Mouse (Mus musculus) embryo, embryonic 10 days (tissue): Measurements from ENCODE around the gene Usp6nl.

Experiments
- DNase-seq: peaks from one replicate; pipeline ENCODE4 v3.0.0-alpha.2; 2015; ENCODE audit warnings: low spot score

Gene Usp6nl

DNA sequence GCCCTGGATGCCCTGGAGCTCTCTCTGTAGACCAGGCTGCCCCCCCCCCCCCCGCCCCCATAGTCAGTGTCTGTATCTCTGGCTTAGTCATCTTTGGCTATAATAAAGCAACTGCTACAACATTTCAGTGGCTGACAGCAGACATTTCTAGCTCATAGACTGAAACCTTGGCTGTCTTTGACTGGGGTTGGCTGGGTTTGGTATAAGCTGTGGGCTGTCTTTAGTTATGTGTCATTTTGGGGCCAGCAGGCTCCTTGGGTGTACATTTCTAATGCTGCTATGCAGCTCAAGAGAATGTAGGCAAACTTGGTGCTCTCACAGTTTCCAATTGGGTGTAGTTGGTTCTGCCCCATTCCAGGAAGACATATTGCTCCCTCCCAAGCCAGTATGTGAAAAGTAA is 11.1 kb downstream of the Usp6nl start:
- no peak for DNase-seq

DNA sequence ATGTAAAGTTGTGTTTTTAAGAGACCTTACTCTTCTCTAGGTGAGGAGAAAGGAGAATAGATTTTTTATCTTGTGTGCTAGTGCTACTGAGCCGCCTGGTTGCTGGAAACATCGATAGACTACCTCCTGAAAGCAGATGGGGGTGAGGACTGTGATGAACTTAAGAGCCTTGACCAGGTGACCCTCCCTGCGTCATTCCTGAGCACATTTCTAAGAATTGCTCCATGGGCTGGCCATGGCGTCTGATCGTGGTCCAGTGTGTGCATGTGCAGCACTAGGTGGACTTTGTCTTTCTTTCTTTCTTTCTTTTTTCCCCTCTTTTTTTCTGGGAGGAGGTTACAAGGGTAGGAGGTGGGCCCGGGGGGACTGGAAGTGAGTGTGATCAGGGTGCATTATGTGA is 11.5 kb downstream of the Usp6nl start:
- DNase-seq: no peak

DNA sequence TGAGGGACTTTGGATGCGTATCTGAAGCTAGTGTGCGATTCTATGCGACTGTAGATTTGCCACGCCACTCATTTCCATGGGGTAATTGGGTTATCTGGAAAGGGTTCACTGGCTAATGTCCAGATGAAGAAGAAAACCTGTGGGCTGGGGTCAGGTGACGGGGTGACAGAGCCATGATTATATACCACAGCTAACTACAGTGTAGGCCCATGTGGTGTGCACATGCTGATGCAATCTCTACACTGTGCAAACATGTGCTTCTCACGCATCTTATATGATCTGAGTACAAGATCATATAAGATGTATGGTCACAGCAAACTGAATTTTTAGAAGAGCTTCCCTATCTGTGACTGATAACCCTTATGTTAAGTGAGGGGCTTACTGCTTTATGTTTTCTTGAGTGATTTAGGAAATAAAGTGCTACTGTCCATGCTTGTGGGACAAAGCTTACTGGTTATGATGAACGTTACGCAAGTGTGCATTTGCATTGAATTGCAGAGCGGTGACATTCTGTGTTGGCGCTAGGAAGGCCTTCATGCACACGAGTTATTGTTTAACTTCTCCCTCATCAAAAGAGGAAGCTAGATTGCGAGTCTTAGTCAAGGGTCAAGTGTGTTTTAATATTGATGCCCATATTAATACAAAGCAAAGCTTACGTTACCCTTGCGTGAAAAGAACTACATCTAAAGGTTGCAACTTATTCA is 12.7 kb downstream of the Usp6nl start:
- DNase-seq: no peak

DNA sequence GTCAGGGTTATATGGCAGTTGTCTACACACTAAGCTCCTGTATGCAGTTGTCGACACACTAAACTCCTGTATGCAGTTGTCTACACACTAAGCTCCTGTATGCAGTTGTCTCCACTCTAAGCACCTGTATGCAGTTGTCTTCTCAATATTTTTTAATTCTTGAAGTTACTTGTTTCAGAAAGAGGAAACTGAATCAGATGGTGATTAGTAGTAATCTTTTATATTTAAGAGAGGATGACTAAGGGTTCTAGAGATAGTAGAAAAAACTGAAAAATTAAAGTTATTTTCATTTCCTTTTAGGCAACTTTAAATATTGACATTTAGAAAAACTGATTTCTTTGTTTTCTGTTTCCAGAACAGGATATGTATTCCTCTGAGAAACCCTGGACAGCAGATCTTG is 13.5 kb downstream of the Usp6nl start:
- no peak for DNase-seq

DNA sequence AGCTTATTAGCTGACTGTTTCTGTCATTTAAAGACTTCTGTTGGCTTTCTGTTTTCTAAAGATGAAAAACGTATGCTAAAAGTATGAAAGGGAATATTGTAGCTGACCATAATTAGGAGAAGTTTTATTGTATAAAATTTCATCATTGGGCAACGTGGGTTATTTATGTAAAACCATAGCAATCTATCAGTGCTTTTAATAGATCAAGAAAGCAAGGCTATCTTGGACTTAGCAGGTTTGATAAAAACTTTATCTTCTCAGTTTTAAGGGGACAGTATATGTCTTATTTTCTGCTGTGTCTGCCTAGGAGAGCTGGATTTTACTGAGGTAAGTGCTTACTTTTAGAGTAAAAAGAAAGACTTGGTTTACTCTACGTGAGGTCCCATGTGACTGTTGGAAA is 14.2 kb downstream of the Usp6nl start:
- DNase-seq: no peak

DNA sequence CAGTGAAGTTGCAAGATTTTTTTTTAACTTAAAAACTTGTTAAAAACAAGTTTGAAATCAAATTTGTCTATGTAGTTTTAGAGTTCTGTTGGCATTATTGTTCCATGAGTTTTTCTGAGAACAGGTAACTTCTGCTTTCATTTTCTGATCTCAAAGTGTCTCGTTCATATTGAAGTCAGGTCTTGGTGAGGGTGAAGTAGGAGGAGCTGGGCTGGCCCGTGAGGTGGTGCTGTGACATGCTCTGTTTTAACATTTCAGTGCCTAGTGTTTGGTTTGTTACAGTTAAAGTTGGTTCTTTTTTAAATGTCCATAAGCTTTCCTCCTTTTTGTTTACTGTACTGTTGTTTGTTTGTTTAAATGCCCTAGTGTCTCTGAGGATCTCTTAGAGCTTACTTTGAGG is 15.0 kb downstream of the Usp6nl start:
- no peak for DNase-seq

DNA sequence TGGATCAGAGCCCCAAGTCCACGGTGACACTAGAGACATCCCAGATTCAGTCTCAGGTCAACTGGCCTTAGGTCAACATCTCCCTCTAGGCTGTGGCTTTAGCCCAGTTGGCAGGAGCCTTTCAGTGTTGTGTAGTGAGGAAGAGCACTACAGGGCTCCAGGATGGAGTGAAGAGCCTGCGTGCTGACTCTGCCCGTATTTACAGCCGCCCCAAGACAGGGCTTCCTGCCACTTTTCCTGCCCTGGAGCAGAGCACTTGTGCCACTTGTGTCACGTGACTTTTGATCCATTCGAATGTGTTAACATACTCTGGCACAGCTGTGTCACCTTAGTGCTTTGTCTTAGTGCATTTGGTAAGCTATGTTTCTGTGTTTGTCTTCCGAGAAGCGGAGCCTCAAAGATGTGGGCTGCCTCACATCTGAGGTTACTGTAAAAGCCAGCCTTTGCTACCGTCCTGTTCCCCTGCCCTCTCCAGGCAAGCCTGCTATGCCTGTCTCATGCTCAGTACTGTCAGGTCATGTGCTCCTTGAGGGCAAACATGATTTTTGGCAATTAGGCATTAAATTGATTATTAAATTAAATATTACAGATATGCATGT is 15.7 kb downstream of the Usp6nl start:
- DNase-seq: no peak

DNA sequence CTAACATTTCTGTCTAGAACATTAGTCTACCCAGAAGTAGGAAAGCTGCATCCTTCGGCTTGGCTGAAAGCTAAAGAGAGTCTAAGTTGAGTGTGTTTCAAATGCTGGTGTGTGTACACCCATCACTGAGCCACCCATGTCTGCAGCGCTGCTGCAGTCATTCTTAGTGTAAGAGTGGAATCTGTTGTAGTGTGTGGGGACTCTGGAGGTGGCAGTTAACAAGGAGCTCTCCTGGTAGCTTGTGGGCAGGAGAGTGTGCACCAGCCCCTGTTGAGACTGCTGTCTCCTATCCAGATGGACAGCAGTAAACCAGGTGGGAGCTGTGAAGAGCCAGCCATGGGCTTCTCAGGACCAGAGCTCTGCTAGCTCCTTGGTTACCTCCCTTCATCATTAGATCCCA is 18.0 kb downstream of the Usp6nl start:
- DNase-seq: no peak

DNA sequence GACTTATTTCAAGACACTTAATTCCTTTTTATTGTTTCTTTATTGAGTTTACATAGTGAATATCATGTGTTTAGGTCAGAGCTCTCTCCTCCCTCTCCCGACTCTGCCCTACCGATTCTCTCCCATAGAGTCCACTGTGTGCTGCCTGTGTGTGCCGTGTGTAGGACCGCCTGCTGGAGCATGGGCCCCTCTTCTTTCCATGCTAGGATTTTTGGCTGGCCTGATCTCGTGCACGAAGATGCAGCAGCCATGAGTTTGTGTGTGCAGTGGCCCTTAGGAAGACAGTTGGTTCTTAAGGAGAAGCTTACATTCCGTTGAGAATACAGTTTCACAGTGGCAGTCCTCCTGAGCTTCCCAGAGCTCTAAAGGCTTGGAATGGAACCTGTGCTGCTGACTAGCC is 19.0 kb downstream of the Usp6nl start:
- DNase-seq: no peak

DNA sequence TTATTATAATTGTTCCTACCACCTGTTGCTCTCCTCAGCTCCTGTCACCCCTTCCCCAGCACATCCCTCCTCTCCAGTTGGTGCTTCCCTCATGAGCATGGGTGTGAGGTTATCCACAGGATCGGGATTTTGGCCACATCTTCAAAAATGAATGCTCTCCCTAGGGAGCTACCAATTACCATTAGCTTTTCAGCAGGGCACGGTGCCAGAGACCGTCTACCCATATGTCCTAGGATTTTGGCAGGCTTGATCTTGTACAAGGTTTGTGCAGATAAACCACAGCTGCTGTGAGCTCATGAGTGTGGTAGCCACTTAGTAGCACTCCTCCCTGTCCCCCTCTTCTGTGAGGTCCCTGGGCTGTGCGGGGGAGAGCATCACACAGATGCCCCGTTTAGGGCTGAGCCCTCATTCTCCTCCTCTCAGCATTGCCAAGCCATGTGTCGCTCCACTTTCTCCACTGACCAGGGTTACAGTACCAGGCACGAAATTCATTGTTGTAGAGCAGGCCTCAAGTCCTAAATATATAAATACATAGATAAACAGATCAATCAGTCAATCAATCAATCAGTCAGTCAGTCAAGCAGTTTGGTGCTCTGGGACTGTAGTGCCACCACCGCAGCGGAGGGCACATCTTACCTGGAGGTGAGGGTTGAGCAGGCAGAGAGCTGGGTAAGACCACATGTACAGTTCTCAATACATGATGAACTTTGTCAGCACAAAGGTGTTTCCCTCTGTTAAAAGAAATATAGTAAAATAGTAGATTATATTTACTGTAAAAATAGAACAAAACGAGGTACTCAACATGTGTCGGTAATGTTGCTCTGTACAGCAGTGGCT is 27.0 kb downstream of the Usp6nl start:
- DNase-seq: no peak

DNA sequence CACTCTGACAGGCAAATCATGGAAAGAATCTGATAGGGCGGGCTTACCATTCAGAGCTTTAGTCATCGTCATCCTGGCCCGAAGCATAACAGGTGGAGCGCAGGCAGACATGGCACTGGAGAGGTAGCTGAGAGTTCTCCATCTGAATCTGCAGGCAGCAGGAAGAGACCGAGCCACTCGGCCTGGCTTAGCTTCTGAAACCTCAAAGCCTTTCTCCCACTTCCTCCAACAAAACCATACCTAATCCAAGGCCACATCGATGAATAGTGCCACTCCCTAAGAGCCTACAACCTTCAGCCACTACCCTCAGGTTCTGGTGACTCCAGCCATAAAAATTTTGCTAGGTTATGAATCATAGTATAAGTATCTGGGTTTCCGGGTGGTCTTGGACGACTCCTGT is 27.7 kb downstream of the Usp6nl start:
- no peak for DNase-seq

DNA sequence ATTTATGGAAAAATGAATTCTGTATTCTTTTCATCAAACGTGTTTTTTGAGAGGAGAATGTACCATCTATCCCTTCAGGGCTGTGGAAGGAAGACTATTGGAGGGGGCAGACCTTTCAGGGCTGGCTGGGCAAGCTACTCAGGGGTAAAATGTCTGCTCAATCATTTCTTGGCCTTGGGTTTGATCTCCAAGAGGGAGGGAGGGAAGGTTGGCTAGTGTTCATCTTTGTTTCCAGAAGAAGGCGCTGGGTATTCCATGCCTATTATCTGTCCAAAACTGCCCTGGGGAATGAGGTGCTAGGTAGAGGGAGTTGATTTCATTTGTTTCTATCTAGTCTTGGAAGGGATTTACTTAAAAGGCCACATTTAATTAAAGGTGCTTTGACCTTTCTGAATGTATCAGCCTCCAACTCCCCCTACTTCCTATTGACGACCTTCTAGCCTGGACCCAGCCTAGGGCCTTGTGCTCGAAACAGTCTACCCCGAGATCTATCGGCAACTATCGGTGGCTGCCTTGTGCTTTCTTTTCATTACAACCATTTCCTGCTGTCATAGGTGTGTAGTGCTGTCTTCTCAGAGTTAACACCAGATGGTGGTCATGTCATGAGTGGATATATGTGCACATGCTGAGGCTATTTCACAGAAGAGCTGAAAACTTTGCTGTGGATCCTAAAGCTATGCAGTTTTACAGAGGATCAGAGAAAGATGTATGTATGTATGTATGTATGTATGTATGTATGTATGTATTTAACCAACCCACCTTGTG is 28.6 kb downstream of the Usp6nl start:
- DNase-seq: no peak

DNA sequence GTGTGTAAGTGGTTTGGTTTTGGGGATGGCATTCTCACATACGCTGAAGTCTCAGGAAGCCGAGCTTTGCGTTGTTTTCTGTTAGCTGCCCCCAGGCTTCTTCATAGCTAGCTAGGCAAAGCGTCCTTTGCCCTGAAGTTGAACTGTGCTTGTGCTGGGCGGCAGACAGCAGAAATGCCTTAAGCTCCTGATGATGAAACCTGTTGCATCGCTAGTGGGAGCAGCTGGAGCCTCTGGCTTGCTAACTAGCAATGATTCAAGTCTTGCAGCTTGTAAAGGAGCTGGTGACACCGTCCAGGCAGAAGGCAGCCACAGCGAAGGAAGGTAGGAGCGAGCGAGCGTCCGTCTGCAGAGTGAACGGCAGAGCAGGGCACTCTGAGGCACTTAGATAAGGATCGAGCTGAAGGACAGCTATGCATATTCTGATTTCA is 30.1 kb downstream of the Usp6nl start:
- peak; percentile 52 for DNase-seq

DNA sequence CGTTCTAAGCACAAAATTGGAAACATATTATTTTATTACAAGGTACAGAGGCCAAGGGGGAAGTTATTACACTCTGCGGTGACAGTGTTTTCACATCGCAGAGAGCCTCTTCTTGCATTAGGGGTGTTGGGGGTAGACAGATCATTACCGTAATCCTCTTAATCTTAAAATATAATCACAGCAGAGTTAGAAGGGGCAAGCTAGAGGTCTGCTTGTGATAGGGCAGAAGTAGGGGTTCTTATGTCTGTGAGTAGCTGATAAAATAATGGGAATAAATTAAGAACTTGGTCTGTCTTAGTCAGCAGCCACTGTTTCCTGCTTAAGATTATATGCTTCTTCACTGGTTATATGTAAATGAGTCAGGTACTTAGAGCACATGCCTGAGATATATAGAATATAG is 30.6 kb downstream of the Usp6nl start:
- no peak for DNase-seq

DNA sequence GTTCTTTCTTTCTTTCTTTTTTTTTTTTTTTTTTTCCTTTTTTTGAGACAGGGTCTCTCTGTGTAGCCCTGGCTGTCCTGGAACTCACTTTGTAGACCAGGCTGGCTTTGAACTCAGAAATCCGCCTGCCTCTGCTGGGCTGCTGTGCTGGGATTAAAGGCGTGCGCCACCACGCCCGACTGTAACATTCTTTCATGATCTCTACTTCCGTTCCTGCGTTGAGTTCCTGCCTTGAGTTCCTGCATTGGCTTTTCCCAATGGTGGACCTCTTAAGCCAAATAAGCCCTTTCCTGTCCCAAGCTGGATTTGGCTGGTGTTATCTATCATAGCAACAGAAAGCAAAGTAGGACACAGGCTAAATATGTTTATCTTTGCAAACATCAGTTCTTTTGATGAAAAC is 34.8 kb downstream of the Usp6nl start:
- DNase-seq: no peak

DNA sequence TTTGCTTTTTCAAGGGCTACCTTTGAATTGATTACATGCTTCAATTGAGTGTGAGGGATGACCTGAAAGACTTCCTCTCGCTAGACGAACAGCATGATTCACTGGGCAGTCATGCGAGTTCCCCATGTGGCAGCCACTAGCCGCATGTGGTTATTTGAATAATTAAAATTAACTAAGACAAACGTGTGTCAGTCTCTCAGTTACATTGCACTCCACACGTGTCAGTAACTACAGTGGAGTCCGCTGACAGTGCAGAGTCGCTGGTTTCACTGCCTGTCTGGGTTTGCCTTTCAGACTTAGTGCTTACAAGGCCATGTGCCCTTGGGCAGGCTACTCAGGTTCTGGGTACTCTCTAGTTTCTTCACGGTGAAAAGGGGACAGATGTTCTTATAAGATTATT is 37.2 kb downstream of the Usp6nl start:
- DNase-seq: no peak

DNA sequence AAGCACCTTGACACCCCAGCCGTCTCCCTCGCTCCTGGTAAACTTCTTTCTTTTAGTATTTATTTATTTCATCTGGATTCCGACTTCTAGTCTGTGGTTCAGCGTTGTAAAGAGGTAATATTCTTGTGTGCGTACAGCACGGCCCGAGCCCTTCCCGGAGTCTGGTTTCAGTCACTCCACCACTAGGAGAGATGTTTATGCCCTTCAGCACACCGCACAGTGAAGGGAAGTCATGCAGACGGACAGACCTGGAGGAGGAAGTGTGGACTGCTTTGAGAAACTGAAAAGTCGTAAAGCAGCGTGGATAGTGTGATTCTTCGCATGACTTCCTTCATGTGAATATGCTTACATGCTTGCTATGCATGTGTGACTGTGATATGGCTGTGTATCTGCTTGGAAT is 40.7 kb downstream of the Usp6nl start:
- DNase-seq: no peak

DNA sequence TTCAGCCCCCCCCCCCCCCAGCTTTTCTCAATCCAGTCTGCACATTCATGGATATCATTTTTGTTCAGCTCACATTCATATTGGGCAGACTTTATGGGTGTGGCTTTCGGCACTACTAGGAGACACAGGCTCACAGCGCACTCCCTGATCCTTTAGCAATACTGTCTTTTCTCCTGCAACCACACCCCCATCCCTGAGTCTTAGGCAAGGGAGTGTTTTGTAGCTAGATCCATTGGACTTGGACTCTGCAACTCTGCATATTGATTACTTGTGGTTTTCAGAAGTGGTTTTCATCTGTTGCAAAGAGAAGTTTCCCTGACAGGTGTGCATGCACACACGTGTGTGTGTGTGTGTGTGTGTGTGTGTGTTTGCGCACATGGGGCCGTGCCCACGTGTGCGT is 41.5 kb downstream of the Usp6nl start:
- DNase-seq: no peak

DNA sequence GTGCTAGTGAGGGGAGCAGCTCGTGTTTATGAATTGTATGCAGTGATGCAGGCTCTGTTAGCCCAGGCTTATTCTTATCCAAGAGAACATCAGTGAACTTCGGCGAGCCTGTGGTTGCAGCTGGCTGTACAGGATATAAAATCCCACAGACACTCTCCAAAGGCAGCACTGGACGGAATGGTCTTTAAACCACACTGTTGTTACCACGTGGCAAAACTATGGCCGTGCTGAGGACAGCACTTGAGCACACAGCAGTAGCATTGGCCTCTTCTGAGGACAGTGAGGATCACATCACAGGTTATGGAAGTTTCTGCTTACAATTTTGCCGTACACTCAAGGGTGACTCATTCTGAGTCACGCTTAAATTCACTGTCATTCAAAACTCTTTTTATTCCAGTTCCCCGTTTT is 44.1 kb downstream of the Usp6nl start:
- DNase-seq: no peak

DNA sequence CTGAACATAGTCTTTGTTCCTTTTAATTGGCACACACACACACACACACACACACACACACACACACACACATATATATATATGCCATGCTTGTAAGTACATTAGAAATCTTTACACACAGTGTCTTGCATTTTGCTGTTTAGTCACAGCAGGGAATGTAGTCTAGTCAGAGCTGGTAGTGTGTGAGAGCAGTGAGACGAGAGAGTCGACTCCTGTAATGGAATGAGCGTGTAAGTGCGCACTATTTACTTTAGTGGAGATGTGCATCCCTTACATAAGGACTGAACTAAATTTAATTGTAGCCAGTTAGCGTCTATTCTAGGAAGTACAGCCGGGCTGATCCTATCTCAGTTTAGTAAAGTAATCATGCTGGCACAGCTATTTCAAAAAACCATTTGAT is 44.5 kb downstream of the Usp6nl start:
- DNase-seq: no peak

DNA sequence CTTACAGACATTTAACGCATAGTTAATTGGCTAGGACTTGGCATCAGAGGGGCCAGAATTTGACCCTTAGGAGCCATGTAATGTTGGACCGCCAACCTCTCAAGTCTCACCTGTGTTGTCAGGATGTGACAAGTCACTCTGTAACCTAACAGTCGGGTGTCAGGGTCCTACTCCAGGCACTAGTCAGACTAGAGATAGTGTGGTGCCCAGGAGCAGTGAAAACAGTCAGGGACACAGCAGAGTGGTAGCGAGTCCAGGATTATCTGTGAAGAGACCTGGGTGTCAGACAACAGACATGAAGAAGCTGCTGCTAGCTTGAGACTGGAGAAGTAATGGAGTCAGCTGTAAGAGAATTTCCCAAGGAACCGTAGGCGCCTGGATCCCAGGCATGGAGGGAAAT is 45.0 kb downstream of the Usp6nl start:
- DNase-seq: no peak

DNA sequence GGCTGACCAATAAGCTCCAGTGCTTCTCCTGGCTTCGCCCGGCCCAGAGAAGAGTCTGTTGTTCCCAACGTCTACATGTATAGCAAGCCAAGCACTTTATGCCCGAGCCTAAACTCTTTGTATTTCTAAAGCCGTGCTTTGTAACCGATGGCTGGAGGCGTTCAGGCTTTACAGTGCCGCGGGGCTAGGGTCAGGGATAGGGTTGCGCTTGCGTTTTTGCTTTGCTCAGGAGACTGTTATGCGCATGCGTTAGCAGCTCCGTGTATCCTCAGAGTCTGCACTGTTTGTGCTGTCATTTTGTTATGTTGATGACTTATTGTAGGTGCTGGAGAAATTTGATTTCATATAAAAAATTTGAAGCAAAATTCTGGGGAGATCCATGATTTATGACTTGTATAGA is 51.7 kb downstream of the Usp6nl start:
- DNase-seq: no peak

DNA sequence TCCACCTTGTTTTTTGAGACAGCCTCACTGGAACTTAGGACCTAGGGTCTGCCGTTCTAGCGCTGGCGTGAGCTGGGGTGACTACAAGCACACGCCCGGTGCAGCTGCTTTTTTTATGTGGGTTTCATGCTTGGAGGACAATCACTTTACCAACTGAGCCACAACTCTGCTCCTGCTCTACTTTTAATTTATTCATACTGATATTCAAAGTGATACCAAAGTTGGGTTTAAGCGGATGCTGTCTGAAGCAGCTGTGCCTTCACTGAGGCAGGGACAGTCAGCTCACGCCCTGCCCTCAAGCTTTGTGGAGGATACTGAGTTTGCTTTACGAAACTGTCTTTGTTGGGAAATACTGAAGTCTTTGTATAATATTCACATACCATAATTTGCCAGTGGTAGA is 53.6 kb downstream of the Usp6nl start:
- DNase-seq: no peak
